Mouse (Mus musculus) neural tube, embryonic 15.5 days (tissue): ENCODE data around the gene Whamm. TPM values are rescaled to one million over a fixed set of nuclear protein-coding genes. Genes with fewer than 3 reads are reported as not detected.
A peak's percentile ranks its signal among the peaks of the same experiment; 100 is the strongest.

Experiments used
- ATAC-seq: fragments of 200-750 bp; cut with Nextera tagmentation; 2 replicates; pipeline ENCODE4 v1.8.0; 2017; ENCODE audit warnings: mild to moderate bottlenecking, moderate TSS enrichment, moderate library complexity; ENCODE audit not compliant: low FRiP score
- H3K27ac ChIP-seq: fragments of 300-500 bp; sonication (generic); replicated peaks from 2 replicates; pipeline ENCODE4 v1.5.1; 2015; ENCODE audit warnings: mild to moderate bottlenecking, inconsistent platforms
- H3K27me3 ChIP-seq: fragments of 300-500 bp; sonication (generic); replicated peaks from 2 replicates; pipeline ENCODE4 v1.6.1; 2015; ENCODE audit warnings: inconsistent platforms
- H3K36me3 ChIP-seq: fragments of 300-500 bp; sonication (generic); 2 replicates; pipeline ENCODE4 v1.6.1; 2015; ENCODE audit warnings: inconsistent platforms
- H3K4me1 ChIP-seq: fragments of 300-500 bp; sonication (generic); 2 replicates; pipeline ENCODE4 v1.6.1; 2015; ENCODE audit warnings: inconsistent platforms
- H3K4me2 ChIP-seq: fragments of 300-500 bp; sonication (generic); 2 replicates; pipeline ENCODE4 v1.6.1; 2015; ENCODE audit warnings: inconsistent platforms, mild to moderate bottlenecking, moderate library complexity
- H3K4me3 ChIP-seq: fragments of 300-500 bp; sonication (generic); replicated peaks from 2 replicates; pipeline ENCODE4 v1.5.1; 2015; ENCODE audit warnings: mild to moderate bottlenecking, inconsistent platforms
- H3K9ac ChIP-seq: fragments of 300-500 bp; sonication (generic); replicated peaks from 2 replicates; pipeline ENCODE4 v1.6.1; 2015; ENCODE audit warnings: mild to moderate bottlenecking, inconsistent platforms
- H3K9me3 ChIP-seq: fragments of 300-500 bp; sonication (generic); replicated peaks from 2 replicates; pipeline ENCODE4 v1.6.1; 2016; ENCODE audit warnings: inconsistent platforms
- WGBS: fragments of 180-500 bp; shearing (Covaris S2); methylation state at CpG from one replicate; pipeline ENCODE4 v1.1.7; 2015; ENCODE audit warnings: mixed read lengths; 5-methylcytosine and 5-hydroxymethylcytosine counted together
- polyA plus RNA-seq: library from polyadenylated mRNA; unstranded; fragments of >200 nt; fragmentation: Nextera tagmentation; extraction: Ambion mirVana; gene quantifications from 2 replicates; pipeline ENCODE4 v1.2.1, GENCODE M21; 2015

Whamm gene
- polyA plus RNA-seq, 1 experiment from 2014 or later: 6.6 TPM

GRCm38 (mm10) chr7:81548864-81549263, 22.2 kb upstream of the Whamm start:
- no peak overlapping the region for H3K4me2 ChIP-seq
- no peaks in the 10 kb centered on the region for H3K27me3 ChIP-seq
- no peaks in the 10 kb centered on the region for H3K9me3 ChIP-seq
- no peaks in the 10 kb centered on the region for H3K36me3 ChIP-seq
- no peak overlapping the region for H3K27ac ChIP-seq
- no peak overlapping the region for H3K9ac ChIP-seq
- no peak for ATAC-seq
- no peak overlapping the region for H3K4me3 ChIP-seq
- no peaks in the 10 kb centered on the region for H3K4me1 ChIP-seq
- WGBS: 68% methylated on average over 11 of the region's 11 CpGs

GRCm38 (mm10) chr7:81553589-81553988, 17.5 kb upstream of the Whamm start:
- 43% methylated on average over 4 of the region's 4 CpGs for WGBS

GRCm38 (mm10) chr7:81554369-81554768, 16.7 kb upstream of the Whamm start:
- ATAC-seq: no peak
- Histone ChIP-seq H3K9ac (no peak overlapping the region), H3K27ac (no peak overlapping the region), H3K27me3 (no peaks in the 10 kb centered on the region), H3K36me3 (no peaks in the 10 kb centered on the region), H3K4me2 (no peak overlapping the region), H3K4me1 (no peaks in the 10 kb centered on the region), H3K9me3 (no peaks in the 10 kb centered on the region), H3K4me3 (no peak overlapping the region)
- 85% methylated on average over 2 of the region's 2 CpGs for WGBS

More at GRCm38 (mm10) chr7:81553589-81553988, 17.5 kb upstream of the Whamm start:
- no peaks in the 10 kb centered on the region for H3K9me3 ChIP-seq
- H3K27me3 ChIP-seq: no peaks in the 10 kb centered on the region
- no peak overlapping the region for H3K4me2 ChIP-seq
- H3K9ac ChIP-seq: no peak overlapping the region
- H3K4me3 ChIP-seq: no peak overlapping the region
- no peaks in the 10 kb centered on the region for H3K36me3 ChIP-seq
- ATAC-seq: peak; percentile 65; the same call in 1 of the 2 replicates
- no peak overlapping the region for H3K27ac ChIP-seq
- no peaks in the 10 kb centered on the region for H3K4me1 ChIP-seq

- H3K9ac ChIP-seq: no peak overlapping the region
- no peaks in the 10 kb centered on the region for H3K4me1 ChIP-seq
- no peak overlapping the region for H3K4me3 ChIP-seq
- H3K4me2 ChIP-seq: no peak overlapping the region
- H3K36me3 ChIP-seq: no peaks in the 10 kb centered on the region
- no peak for ATAC-seq
- H3K27me3 ChIP-seq: no peaks in the 10 kb centered on the region
- H3K9me3 ChIP-seq: no peaks in the 10 kb centered on the region
- no peak overlapping the region for H3K27ac ChIP-seq
- WGBS: 89% methylated on average over 4 of the region's 4 CpGs
These were observed 14.2 kb upstream of the Whamm start for GRCm38 (mm10) chr7:81556839-81557238.

- ATAC-seq: no peak
These were observed 13.6 kb upstream of the Whamm start for GRCm38 (mm10) chr7:81557252-81557984.

GRCm38 (mm10) chr7:81557985-81558360, 13.1 kb upstream of the Whamm start:
- Histone ChIP-seq H3K4me2 (no peak overlapping the region), H3K27me3 (no peaks in the 10 kb centered on the region), H3K27ac (no peak overlapping the region), H3K9ac (no peak overlapping the region), H3K9me3 (no peaks in the 10 kb centered on the region), H3K4me1 (no peaks in the 10 kb centered on the region), H3K4me3 (no peak overlapping the region), H3K36me3 (no peaks in the 10 kb centered on the region)
- 77% methylated on average over 4 of the region's 4 CpGs for WGBS
- no peak for ATAC-seq

More at GRCm38 (mm10) chr7:81557252-81557984, 13.6 kb upstream of the Whamm start:
- Histone ChIP-seq H3K27me3 (no peaks in the 10 kb centered on the region), H3K4me2 (no peak overlapping the region), H3K4me1 (no peaks in the 10 kb centered on the region), H3K36me3 (no peaks in the 10 kb centered on the region), H3K9ac (no peak overlapping the region), H3K9me3 (no peaks in the 10 kb centered on the region), H3K27ac (no peak overlapping the region), H3K4me3 (no peak overlapping the region)
- 71% methylated on average over 7 of the region's 7 CpGs for WGBS

- WGBS: 89% methylated on average over 14 of the region's 14 CpGs
- Histone ChIP-seq H3K4me3 (no peak overlapping the region), H3K27me3 (no peaks in the 10 kb centered on the region), H3K36me3 (no peaks in the 10 kb centered on the region), H3K4me2 (no peak overlapping the region), H3K27ac (no peak overlapping the region), H3K9me3 (no peaks in the 10 kb centered on the region), H3K9ac (no peak overlapping the region), H3K4me1 (no peaks in the 10 kb centered on the region)
- ATAC-seq: no peak
These were observed 11.7 kb upstream of the Whamm start for GRCm38 (mm10) chr7:81559231-81559980.

GRCm38 (mm10) chr7:81560101-81561049, 10.7 kb upstream of the Whamm start:
- Histone ChIP-seq H3K27ac (no peak overlapping the region), H3K9ac (no peak overlapping the region), H3K4me1 (no peaks in the 10 kb centered on the region), H3K27me3 (no peaks in the 10 kb centered on the region), H3K9me3 (no peaks in the 10 kb centered on the region), H3K36me3 (no peaks in the 10 kb centered on the region), H3K4me3 (no peak overlapping the region), H3K4me2 (no peak overlapping the region)
- 69% methylated on average over 8 of the region's 8 CpGs for WGBS
- ATAC-seq: no peak

GRCm38 (mm10) chr7:81561211-81561610, 9.9 kb upstream of the Whamm start:
- no peak overlapping the region for H3K4me2 ChIP-seq
- no peak for ATAC-seq
- no peak overlapping the region for H3K4me3 ChIP-seq
- no peak overlapping the region for H3K27ac ChIP-seq
- 78% methylated on average over 5 of the region's 5 CpGs for WGBS
- H3K9me3 ChIP-seq: no peaks in the 10 kb centered on the region
- H3K27me3 ChIP-seq: no peaks in the 10 kb centered on the region
- no peaks in the 10 kb centered on the region for H3K4me1 ChIP-seq
- H3K36me3 ChIP-seq: no peaks in the 10 kb centered on the region
- no peak overlapping the region for H3K9ac ChIP-seq

GRCm38 (mm10) chr7:81563506-81564015, 7.5 kb upstream of the Whamm start:
- H3K4me3 ChIP-seq: no peak overlapping the region
- no peak overlapping the region for H3K9ac ChIP-seq
- no peak for ATAC-seq
- no peaks in the 10 kb centered on the region for H3K4me1 ChIP-seq
- no peak overlapping the region for H3K4me2 ChIP-seq
- H3K36me3 ChIP-seq: no peaks in the 10 kb centered on the region
- WGBS: 87% methylated on average over 4 of the region's 4 CpGs
- no peak overlapping the region for H3K27ac ChIP-seq
- no peaks in the 10 kb centered on the region for H3K9me3 ChIP-seq
- H3K27me3 ChIP-seq: no peaks in the 10 kb centered on the region

- H3K4me2 ChIP-seq: no peak overlapping the region
- H3K27ac ChIP-seq: no peak overlapping the region
- H3K4me1 ChIP-seq: no peaks in the 10 kb centered on the region
- no peak overlapping the region for H3K4me3 ChIP-seq
- no peaks in the 10 kb centered on the region for H3K9me3 ChIP-seq
- H3K27me3 ChIP-seq: no peaks in the 10 kb centered on the region
- no peak for ATAC-seq
- WGBS: 78% methylated on average over 7 of the region's 7 CpGs
- no peaks in the 10 kb centered on the region for H3K36me3 ChIP-seq
- H3K9ac ChIP-seq: no peak overlapping the region
These were observed 6.3 kb upstream of the Whamm start for GRCm38 (mm10) chr7:81564766-81565165.
